Mouse (Mus musculus): ENCODE results near the gene Ccnj.

Gene Ccnj

DNA sequence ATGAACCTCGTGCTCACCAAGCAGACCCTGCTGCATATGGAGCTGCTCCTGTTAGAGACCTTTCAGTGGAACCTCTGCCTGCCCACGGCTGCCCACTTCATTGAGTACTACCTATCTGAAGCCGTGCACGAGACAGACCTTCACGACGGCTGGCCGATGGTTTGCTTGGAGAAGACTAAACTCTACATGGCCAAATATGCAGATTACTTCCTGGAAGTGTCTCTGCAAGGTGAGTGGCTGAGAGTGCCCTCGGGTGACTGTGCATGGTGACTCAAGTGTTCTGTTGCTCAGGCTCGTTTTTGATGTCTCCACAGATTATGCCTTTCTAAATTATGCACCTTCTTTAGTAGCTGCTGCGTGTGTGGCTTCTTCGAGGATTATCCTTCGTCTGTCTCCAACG lies 13.7 kb downstream of the Ccnj start:
- DNase-seq (ENCODE audit: low spot score): no peak

DNA sequence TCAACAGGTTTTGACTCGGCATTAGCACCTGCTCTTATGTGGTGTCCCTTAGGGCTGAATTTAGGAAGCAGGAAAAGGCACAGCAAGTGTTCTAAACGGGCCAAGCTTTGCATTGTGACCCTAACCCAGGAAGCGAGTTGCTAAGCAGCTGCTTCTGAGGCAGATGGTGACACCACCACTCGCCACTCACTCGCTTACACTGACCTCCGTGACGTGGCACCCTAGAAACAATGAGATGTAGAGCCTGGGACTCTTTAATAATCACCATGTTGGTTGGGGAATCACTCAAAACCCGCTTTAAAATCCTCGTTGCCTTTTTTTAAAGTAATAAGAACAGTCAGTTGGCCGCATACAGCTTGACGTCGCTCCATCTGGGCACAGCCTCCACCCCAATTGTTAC lies 18.3 kb downstream of the Ccnj start:
- DNase-seq (ENCODE audit: low spot score): no peak

DNA sequence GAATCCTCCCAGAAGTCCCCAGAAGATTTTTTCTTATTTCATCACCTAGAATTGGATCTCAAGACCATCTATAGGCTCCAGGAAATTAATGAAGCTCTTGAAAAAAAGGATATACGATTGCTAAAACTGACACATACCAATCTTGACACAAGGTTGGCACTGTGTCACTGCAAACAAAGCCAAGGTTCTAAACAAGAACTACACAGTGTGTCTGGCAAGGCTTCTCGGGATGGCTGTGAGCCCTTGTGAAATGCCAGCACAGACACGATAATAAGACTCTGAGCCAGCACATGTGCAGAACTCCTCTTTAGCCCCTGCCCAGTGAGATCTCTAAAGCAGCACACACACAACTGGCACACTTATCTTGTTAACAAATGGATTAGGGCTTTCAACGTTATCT lies 28.5 kb downstream of the Ccnj start:
- DNase-seq (ENCODE audit: low spot score): no peak

DNA sequence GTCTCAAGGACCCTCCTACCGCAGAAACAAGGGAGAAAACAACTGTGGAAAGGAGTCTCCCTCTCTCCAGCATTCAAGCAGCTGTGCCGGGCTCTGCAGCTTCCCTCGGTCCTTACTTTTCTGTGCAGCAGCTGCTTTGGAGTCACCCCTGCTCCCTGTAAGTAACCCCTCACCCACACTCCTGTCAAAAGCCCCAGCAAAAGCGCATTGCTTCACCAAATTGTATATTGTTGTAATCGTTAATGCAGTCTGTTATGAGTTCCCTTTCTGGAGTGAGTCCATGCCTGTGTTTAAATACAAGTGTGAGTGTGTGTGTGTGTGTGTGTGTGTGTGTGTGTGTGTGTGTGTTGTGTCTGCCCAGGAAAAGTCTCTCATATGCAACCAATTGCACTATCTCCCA lies 37.2 kb downstream of the Ccnj start:
- DNase-seq (ENCODE audit: low spot score): no peak

DNA sequence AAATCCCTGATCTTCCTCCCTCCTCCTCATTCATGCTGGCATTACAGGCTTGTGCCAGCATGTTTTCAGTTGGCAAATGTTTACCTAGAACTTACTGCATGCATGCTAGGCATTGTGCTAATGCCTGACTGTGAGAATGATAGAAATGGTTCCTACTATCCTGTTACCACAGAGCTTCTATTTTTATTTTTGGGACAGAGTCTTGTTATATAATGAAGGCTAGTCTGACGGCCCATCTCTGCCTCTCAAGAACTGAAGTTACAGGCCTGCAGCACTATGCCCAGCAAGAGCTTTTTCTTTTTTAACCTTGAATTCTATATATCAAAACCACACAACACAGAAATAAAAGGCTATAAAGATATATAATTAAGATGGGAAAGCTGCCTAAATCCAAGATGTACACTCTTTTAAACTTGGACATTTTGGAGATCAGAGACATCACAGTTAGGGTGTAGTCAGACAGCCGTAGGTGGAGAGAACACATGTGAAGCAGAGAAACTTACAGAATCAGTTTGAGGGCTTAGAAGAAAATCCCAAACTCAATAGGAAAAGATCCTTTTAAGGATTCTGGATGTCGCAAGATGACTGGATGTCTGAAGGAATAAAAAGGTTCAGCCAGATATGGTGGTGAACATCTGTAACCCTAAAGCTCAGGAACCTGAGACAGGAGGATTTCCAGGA lies 38.5 kb downstream of the Ccnj start:
- no peak for DNase-seq (ENCODE audit: low spot score)

DNA sequence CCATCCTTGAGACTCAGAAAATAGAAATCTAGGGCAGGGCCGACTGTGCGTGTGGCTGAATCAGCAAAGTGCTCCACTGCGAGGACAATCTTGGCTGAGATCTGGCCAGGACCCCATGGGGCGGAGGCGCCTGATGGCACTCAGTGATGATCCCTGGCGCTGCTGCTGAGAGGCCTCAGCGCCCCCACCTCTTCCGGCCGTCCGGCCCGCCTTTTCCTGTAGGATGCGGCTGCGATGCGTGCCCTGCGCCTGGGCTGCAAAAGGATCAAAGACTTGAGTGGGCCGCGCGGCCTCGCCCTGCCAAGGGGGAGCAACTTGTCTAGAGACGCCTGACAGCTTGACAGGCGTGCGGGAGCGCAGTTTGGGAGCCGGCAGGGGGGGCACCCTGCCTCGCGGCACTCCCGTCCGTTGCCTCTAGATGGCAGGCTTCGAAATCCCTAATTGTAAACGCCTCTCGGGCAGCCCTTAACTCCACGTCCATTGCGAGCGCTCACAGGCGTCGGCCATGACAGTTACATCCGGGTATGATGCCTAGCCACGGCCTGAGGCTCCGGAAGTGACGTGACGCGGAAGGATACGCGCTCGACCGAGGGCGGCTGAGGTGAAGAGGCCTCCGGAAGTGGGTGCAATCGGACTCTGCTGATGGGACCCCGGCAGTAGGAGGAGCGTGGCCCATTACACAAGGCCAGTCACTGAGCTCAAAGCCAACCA lies 42.0 kb downstream of the Ccnj start:
- DNase-seq (ENCODE audit: low spot score): peak; percentile 77

DNA sequence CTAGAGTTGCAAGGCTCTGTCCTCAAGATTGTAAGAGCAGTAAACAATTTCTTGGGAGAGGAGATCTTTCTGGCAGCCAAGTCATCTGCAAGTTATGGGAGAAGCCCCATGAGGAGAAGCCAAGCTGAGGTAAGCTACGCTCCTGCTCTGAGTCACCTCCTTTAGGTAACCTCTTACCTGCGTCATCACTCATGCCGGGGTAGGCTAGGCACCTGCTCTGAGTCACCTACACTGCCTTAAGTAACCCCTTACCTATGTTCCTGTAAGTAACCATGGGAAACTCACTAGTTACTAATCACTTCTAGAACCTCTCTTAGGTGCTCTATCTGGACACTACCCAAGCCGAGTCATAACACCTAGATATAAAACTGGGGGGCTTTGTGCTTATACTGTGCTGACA lies 50.6 kb downstream of the Ccnj start:
- no peak for DNase-seq (ENCODE audit: low spot score)

DNA sequence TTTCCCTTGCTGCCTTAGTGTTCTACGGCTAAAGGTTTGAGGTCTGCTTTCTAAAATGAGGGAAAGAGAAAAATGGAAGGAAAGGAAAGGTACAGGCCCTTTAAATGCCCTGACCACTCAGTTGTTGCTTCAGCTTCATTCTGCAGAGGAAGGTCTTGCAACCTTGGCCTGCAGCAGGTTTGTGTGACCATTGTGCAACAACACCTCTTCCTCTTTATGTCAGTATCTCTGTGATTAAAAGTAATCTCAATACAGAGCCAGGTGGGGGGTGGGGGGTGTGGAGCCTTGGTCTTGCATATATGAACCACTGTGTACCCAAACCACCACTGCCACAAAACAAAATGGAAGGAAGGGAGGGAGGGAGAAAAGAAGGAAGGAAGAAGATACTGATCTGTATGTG lies 57.8 kb downstream of the Ccnj start:
- no peak for DNase-seq (ENCODE audit: low spot score)

DNA sequence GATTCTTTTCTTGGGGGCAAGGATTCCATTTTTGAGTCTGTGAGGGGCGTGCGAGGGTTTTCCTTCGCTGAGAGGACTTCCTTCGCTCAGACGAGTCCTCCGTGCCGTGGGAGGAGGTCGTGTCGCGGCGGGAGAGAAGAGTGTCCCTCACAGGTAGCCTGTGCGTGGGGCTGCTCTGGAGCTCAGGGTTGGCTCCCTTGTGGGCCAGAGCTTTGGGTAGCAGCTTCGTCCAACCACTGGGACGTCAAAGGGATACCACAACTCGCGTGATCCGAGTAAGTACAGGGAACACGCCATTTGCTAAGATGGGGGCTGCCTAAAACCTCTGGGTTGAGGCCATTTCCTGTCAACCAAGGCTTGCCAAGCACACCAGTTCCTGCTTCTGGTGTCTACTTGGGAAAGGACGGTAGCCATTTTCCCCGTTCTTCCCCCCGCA lies 63.0 kb downstream of the Ccnj start:
- DNase-seq (ENCODE audit: low spot score): no peak

DNA sequence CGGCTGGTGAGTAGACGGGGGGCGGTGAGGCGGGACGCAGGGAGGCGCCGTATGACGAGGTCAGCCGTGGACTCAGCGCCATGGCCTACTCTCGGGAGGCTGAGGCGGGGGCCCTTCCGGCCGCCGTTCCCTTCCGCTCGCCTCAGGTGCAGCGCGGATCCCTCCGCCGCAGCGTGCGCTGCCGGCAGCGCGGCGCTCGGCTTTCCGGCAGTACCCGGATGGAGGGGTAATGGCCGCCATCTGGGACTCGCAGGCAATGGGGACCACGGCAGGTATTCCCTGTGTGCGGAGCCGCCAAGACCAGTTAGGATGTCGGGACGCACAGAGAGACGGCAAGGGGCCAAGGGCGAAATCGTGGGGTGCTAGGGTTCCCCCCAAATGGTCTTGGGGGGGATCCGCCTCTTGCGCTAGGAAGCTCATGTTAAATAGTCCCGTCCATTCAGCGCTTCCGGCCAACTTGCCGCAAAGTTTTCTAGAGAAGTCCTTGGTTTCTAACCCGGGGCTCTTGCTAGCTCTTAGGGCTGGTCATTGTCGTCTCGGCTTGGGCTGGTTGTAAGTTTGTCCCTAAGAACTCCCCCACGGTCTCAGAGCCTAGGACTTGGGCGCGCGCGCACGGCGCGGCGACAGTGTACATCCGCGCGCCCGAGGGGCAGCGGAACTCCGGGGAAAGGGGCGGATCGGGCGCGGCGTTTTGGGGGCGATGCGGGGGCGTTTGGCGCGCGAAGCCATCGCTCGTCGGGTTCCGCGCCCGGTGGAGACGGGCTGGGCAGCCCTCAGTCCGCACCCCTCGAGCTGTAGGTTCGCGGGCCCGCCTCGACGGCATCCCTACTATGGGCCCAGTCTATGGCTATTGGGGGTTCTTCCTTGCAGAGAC lies 63.7 kb downstream of the Ccnj start, which contains the start of gene Zfp518a:
Zfp518a (plus strand) TSS at position 187 of the 874 bp plus-strand sequence.
- DNase-seq (ENCODE audit: low spot score): peak; percentile 85

DNA sequence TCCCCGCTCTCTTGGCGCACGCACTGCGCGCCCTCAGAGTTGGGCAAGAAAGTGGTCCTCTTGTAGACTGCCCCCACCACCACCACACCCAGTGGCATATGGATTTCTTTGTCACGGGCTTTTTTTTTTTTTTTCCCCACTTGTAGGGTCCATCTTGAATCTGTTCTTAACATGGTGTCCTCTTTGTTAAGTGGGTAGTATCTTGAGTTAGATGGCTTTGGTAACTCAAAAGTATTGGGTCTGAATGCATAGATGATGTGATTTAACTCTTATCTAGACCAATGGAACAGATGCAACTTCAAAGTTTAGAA lies 64.3 kb downstream of the Ccnj start:
- DNase-seq (ENCODE audit: low spot score): no peak
